Mouse (Mus musculus): ENCODE results near the gene Cdc42se1.

DNA sequence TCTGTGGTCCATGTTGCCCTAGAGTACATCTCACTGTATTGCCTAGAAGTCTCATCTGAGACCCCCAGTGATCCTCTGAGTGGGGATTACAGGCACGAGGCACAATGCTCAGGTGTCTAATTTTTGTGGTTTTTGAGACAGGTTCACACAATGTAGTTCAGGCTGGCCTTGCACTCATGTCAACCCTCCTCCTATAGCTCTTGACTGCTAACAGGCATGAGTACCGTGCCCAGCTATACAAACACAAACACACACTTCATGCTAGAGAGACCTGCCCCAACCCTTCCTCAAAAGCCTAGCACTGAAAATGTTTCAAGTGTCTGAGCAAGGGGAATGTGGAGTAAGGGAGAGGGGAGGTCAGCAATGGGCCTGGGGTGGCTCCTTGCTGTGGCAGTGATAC lies 42.4 kb upstream of the Cdc42se1 start:
- TF ChIP-seq CTCF (IDR thresholded peaks at IDR 0.05) (no peak), EP300 (IDR thresholded peaks at IDR 0.05) (no peak)

All from lung, postnatal 0 days (tissue).